In genomic region chr5:142376071-142376470, GRCm38 (mm10) we compare ENCODE assay signal across 14 mouse cellular contexts. TPM values are rescaled to one million over a fixed set of nuclear protein-coding genes. Genes with fewer than 3 reads are reported as not detected.
DNase-seq lines count a peak whose midpoint lies in the region; ATAC-seq lines count a peak whose summit lies in the region.
"Had no signal": no experiment of that assay in that cellular context is flagged by ENCODE, and none has a peak within 500 bp of the region (broad histone marks: within the 10 kb centered on the region; RNA-seq: fewer than 3 reads in every experiment).

No protein-coding gene starts in this region.

- peaks cover 11% of the 10 kb centered on the region; the same call in 1 of the 2 replicates for H3K4me1 ChIP-seq in kidney, embryonic 16.5 days (ENCODE audit: insufficient read depth, low read length)
- H3K4me1 ChIP-seq in forebrain, embryonic 15.5 days = peaks cover 18% of the 10 kb centered on the region

- H3K4me3 ChIP-seq in kidney, embryonic 16.5 days (ENCODE audit: low read length) = no peak overlapping the region
- no peak overlapping the region for H3K4me3 ChIP-seq in forebrain, embryonic 15.5 days
- H3K4me3 ChIP-seq: erythroblast, embryonic 14.5 days; heart, embryonic 13.5 days; hindbrain, embryonic 15.5 days; neural tube, embryonic 12.5 days had no signal

- no peaks in the 10 kb centered on the region for H3K27me3 ChIP-seq in kidney, embryonic 16.5 days (ENCODE audit: insufficient read depth, low read length)
- H3K27me3 ChIP-seq in forebrain, embryonic 15.5 days = no peaks in the 10 kb centered on the region
- H3K27me3 ChIP-seq: heart, embryonic 13.5 days; hindbrain, embryonic 15.5 days; neural tube, embryonic 12.5 days had no signal

- no peaks in the 10 kb centered on the region for H3K36me3 ChIP-seq in kidney, embryonic 16.5 days (ENCODE audit: insufficient read depth, low read length)
- no peaks in the 10 kb centered on the region for H3K36me3 ChIP-seq in forebrain, embryonic 15.5 days
- H3K36me3 ChIP-seq: heart, embryonic 13.5 days; hindbrain, embryonic 15.5 days; neural tube, embryonic 12.5 days had no signal

- H3K4me2 ChIP-seq in kidney, embryonic 16.5 days (replicated peaks; ENCODE audit: low read depth, low read length) = no peak overlapping the region
- H3K4me2 ChIP-seq in forebrain, embryonic 15.5 days (replicated peaks) = no peak overlapping the region
- H3K4me2 ChIP-seq: heart, embryonic 13.5 days; hindbrain, embryonic 15.5 days; neural tube, embryonic 12.5 days had no signal

- H3K27ac ChIP-seq in kidney, embryonic 16.5 days (ENCODE audit: low read length) = no peak overlapping the region
- no peak overlapping the region for H3K27ac ChIP-seq in forebrain, embryonic 15.5 days (replicated peaks)
- H3K27ac ChIP-seq: heart, embryonic 13.5 days; hindbrain, embryonic 15.5 days; neural tube, embryonic 12.5 days had no signal

- peak; percentile 55 for DNase-seq in layer of hippocampus, adult 9-11 months
- no peak for DNase-seq in layer of hippocampus, adult 9-10 months (ENCODE audit: low spot score)
- DNase-seq in B cell, adult 2 months = peak; percentile 71 to 76
- DNase-seq in brain, adult 2 months (ENCODE audit: low read depth, low spot score) = peak; percentile 36
- DNase-seq in monocyte, adult 2 months (ENCODE audit: low read depth in 1 of 2, low spot score in 2 of 2) = peak; percentile 57 to 58
- DNase-seq in adrenal gland, postnatal 14 days = no peak
- DNase-seq: kidney, postnatal 4 days; thymus, adult 2 months had no signal

- no peak overlapping the region for H3K9ac ChIP-seq in kidney, embryonic 16.5 days (replicated peaks; ENCODE audit: low read length)
- H3K9ac ChIP-seq in forebrain, embryonic 15.5 days (replicated peaks) = no peak overlapping the region
- H3K9ac ChIP-seq: heart, embryonic 13.5 days; hindbrain, embryonic 15.5 days; neural tube, embryonic 12.5 days had no signal

- ATAC-seq in kidney, embryonic 16.5 days (ENCODE audit: low FRiP score, low TSS enrichment) = no peak
- no peak for ATAC-seq in forebrain, embryonic 15.5 days (replicated peaks)

- WGBS in kidney, embryonic 16.5 days = 80% methylated on average over 6 of the region's 6 CpGs
- 87% methylated on average over 6 of the region's 6 CpGs for WGBS in forebrain, embryonic 15.5 days

- H3K9me3 ChIP-seq in kidney, embryonic 16.5 days (ENCODE audit: low read length) = 0 out of 2 replicates have a peak, but pooled peaks cover 3% of the 10 kb centered on the region
- H3K9me3 ChIP-seq in forebrain, embryonic 15.5 days = no peaks in the 10 kb centered on the region
- H3K9me3 ChIP-seq: hindbrain, embryonic 15.5 days had no signal

RNA-seq across cellular contexts. Expression of gene Foxk1, which starts 25.2 kb away (rescaled TPM):
- 20.2 and 26.4 TPM in 2 replicates for total RNA-seq in adrenal gland, postnatal 14 days (2021)
- 3.6 and 4.4 TPM in 2 replicates for polyA plus RNA-seq in kidney, embryonic 16.5 days (2015; fragmentation: Nextera tagmentation; extraction: Ambion mirVana)
- 3.9 TPM in 2 replicates for polyA plus RNA-seq in forebrain, embryonic 15.5 days (2015; fragmentation: Nextera tagmentation; extraction: Ambion mirVana)

Comparison
In these comparisons a context has a peak if more than half of its experiments do, and no peak if none do; other contexts are left out.
1. DNase-seq: peak in layer of hippocampus, adult 9-11 months (single experiment), B cell, adult 2 months (2 of 2), brain, adult 2 months (single experiment) and monocyte, adult 2 months (2 of 2); none in layer of hippocampus, adult 9-10 months (single experiment) and adrenal gland, postnatal 14 days (single experiment).